Mouse (Mus musculus): ENCODE measurements around the gene Vmn2r20. TPM values are rescaled to one million over a fixed set of nuclear protein-coding genes. Genes with fewer than 3 reads are reported as not detected.
"Not testable (repeated sequence)": the region's sequence is repeated elsewhere in the genome, so short reads cannot be mapped to it uniquely, and the experiment has no call there.

Vmn2r20 gene
- total RNA-seq (2021), result not detected
- long read RNA-seq, experiment 1, result 0 reads
- long read RNA-seq, experiment 2, result 0 reads

DNA sequence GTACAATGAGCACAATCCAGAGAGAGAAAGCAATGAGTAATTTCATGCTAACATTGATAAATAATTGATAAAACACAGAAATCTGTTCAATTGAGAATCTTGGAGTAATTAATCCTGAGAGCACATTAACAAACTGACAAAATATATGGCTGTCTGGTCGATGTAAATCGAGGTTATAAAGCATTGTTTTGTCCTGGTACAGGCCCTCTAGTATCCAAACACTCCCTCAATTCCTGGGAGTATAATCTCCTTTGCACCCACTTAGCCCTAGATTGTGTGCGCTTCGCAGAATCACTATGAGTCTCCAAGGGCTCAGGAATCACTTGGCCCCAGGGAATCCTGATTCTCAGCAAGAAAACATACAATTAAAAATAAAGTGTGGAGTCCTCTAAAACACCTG, at the start of gene Vmn2r20:
TSS of gene Vmn2r20 (minus strand) at position 101 of the 400 bp plus-strand sequence.
- DNase-seq (ENCODE audit: low spot score in 2 of 2), result not testable (repeated sequence)

DNA sequence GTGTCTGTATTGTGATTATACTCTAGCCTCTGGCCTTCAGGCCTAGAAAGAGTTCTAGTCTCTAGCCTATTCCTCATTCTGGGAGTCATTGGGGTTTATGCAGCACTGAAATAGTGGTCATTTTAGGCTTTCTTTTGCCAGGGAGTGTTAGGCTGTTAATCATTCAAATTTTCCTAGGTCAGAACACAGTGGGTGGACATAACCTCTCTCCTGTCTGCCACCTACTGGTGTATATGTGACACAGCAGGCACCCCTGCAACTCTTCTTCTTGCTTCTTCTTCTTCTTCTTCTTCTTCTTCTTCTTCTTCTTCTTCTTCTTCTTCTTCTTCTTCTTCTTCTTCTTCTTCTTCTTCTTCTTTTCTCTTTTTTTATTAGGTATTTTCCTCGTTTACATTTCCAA, 6.5 kb upstream of the Vmn2r20 start:
- DNase-seq (ENCODE audit: low spot score in 2 of 2), result not testable (repeated sequence)

DNA sequence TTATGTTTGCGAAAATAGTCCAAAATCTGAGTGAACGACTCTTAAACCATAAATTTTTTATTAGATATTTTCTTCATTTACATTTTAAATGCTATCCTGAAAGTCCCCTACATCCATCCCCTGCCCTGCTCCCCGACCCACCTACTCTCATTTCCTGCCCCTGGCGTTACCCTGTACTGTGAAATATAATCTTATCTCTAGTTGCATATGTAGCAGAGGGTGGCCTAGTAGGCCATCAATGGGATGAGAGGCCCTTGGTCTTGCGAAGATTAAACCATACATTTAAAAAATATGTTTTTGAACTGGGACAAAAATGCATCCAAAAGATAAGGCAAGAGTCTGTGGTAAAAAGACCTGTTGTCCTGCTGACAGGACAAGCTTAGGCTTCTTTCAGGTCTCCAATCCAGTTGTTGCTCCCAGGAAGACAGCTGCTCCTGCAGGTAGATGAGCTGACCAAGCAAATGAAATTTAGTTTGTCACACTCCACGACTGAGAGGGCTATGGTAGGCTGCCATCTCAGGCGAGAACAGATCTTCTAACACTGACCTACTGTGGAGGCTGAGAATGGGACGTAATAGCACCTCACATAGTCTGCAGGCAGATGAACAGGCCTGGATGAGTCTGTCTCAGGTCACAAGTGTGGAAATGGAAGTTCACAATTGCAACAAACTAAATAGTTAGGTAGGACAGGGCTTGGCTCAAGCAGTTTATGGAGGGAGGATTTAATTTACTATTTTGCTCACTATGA, 10.8 kb downstream of the Vmn2r20 start:
- not testable (repeated sequence) for DNase-seq (ENCODE audit: low spot score in 2 of 2)

DNA sequence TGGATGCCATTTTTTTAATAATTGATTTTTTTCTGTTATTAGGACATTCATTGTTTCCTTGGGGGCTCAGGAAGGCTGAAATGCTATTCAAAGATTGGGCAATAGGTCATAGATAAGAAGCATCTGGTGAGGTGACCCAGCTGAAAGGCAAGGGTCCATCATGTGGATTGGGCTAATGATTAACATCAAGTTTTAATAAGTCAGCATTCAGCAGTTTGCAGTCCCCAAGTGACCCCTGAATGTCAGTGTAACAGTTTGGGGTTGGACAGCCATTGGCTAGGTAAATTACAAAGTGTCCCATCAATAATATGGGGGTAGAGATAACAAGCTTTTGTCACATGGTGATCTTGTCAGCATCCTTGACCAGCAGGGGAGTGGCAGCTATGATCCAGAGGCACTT, 29.1 kb downstream of the Vmn2r20 start:
- not testable (repeated sequence) for DNase-seq (ENCODE audit: low spot score in 2 of 2)

DNA sequence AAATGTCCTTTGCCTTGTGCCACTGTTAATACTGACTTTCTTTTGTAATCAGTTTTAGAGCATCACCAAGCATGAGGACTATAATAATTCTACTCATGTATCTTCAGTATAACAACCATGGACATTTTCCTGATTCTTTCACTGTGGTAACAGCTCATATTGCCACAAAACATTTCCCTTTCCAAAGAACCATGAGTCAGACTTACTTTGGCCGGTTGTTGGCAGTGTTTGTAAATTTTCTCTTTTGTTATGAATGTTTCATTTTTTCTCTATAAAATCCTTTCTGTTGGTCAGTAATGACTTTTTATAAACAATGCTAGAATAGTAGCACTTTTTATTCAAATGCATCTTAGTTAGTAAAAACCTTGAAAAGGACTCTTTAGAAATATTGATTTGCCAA, 71.8 kb downstream of the Vmn2r20 start:
- no peak for DNase-seq (ENCODE audit: low spot score in 2 of 2)

DNA sequence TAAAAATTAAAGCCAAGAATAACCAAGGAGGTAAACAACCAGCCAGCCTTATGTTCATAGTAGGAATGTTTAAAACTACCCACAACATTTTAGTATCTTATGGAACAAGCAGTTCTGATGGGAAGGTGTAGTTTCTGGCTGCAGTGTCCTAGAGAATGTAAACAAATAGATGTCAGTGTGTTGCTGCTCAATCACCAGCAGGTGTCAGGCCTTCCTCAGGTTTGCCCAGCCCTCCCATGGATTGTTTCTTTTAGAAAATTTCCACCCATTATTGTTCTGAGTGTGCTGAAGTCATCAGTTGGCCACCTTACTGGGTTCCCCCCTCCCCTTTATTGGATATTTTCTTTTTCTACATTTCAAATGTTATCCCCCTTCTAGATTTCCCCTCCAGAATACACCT, 77.8 kb downstream of the Vmn2r20 start:
- DNase-seq (ENCODE audit: low spot score in 2 of 2), result no peak

DNA sequence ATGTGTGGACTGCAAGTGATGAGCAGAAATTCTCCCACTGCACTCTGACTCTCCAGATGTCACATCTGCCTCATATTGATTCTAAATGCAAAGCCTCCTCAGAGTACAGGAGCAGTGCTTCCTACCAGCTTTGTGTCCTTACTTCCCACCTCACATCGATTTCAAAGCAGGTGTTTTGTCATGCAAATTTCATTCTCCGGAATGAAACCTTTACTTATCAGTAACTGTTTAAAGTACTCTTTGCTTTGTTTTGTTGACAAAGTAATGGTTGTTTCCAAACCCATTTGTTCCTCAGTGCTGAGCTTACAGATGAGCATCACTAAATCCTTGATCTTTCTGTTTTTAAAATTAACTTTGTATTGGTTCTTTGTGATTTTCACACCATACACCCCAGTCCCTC, 85.4 kb downstream of the Vmn2r20 start:
- DNase-seq (ENCODE audit: low spot score in 2 of 2), result no peak

Other genes with a start within 250 kb of the Vmn2r20 start
- gene Clec4b2, start 245.2 kb downstream of the Vmn2r20 start, total RNA-seq (2021), result under 1 TPM in 1 of 2 experiments, not detected in 1; 0.34 TPM
- 1 to 10 TPM; 1.4 to 1.5 TPM for gene Clec4n, start 188.3 kb downstream of the Vmn2r20 start, total RNA-seq (2021)
- under 1 TPM in 1 of 2 experiments, not detected in 1; 0.31 TPM for gene Clec4d, start 156.0 kb downstream of the Vmn2r20 start, total RNA-seq (2021)
- under 1 TPM; 0.14 to 0.23 TPM for gene Clec4e, start 128.2 kb downstream of the Vmn2r20 start, total RNA-seq (2021)
- not detected for gene Vmn2r19, start 109.8 kb downstream of the Vmn2r20 start, total RNA-seq (2021)
- not detected for gene Vmn2r21, start 115.3 kb upstream of the Vmn2r20 start, total RNA-seq (2021)
- not detected for gene Vmn2r22, start 232.6 kb upstream of the Vmn2r20 start, total RNA-seq (2021)

Data from adrenal gland, postnatal 4 days (tissue).